Mouse (Mus musculus): ENCODE results near the gene Gm21987.

The Gm21987 gene

GRCm38 (mm10) chr16:38372876-38373275 lies 26.0 kb downstream of the Gm21987 start:
- no peaks in the 10 kb centered on the region for H3K27me3 ChIP-seq (ENCODE audit: control insufficient read depth, insufficient read depth, low read length, poor library complexity, severe bottlenecking)
- DNase-seq (ENCODE audit: low read depth, low spot score), result no peak
- no peaks in the 10 kb centered on the region for H3K36me3 ChIP-seq (ENCODE audit: control insufficient read depth, insufficient read depth, low read length, poor library complexity, severe bottlenecking)

GRCm38 (mm10) chr16:38373439-38373838 lies 26.6 kb downstream of the Gm21987 start:
- no peak for DNase-seq (ENCODE audit: low read depth, low spot score)
- Histone ChIP-seq H3K27me3 (ENCODE audit: control insufficient read depth, insufficient read depth, low read length, poor library complexity, severe bottlenecking) (no peaks in the 10 kb centered on the region), H3K36me3 (ENCODE audit: control insufficient read depth, insufficient read depth, low read length, poor library complexity, severe bottlenecking) (no peaks in the 10 kb centered on the region)

GRCm38 (mm10) chr16:38373941-38374340 lies 27.1 kb downstream of the Gm21987 start:
- Histone ChIP-seq H3K27me3 (ENCODE audit: control insufficient read depth, insufficient read depth, low read length, poor library complexity, severe bottlenecking) (no peaks in the 10 kb centered on the region), H3K36me3 (ENCODE audit: control insufficient read depth, insufficient read depth, low read length, poor library complexity, severe bottlenecking) (no peaks in the 10 kb centered on the region)
- no peak for DNase-seq (ENCODE audit: low read depth, low spot score)

GRCm38 (mm10) chr16:38374379-38375140 lies 27.7 kb downstream of the Gm21987 start:
- peak; percentile 36 for DNase-seq (ENCODE audit: low read depth, low spot score)
- Histone ChIP-seq H3K36me3 (ENCODE audit: control insufficient read depth, insufficient read depth, low read length, poor library complexity, severe bottlenecking) (no peaks in the 10 kb centered on the region), H3K27me3 (ENCODE audit: control insufficient read depth, insufficient read depth, low read length, poor library complexity, severe bottlenecking) (no peaks in the 10 kb centered on the region)

- Histone ChIP-seq H3K36me3 (ENCODE audit: control insufficient read depth, insufficient read depth, low read length, poor library complexity, severe bottlenecking) (no peaks in the 10 kb centered on the region), H3K27me3 (ENCODE audit: control insufficient read depth, insufficient read depth, low read length, poor library complexity, severe bottlenecking) (no peaks in the 10 kb centered on the region)
- DNase-seq (ENCODE audit: low read depth, low spot score), result no peak
These were observed 28.3 kb downstream of the Gm21987 start for GRCm38 (mm10) chr16:38375182-38375581.

- peak; percentile 66 for DNase-seq (ENCODE audit: low read depth, low spot score)
- Histone ChIP-seq H3K36me3 (ENCODE audit: control insufficient read depth, insufficient read depth, low read length, poor library complexity, severe bottlenecking) (no peaks in the 10 kb centered on the region), H3K27me3 (ENCODE audit: control insufficient read depth, insufficient read depth, low read length, poor library complexity, severe bottlenecking) (no peaks in the 10 kb centered on the region)
These were observed 29.5 kb downstream of the Gm21987 start for GRCm38 (mm10) chr16:38376163-38376840.

- H3K27me3 ChIP-seq (ENCODE audit: control insufficient read depth, insufficient read depth, low read length, poor library complexity, severe bottlenecking), result no peaks in the 10 kb centered on the region
- DNase-seq (ENCODE audit: low read depth, low spot score), result no peak
- H3K36me3 ChIP-seq (ENCODE audit: control insufficient read depth, insufficient read depth, low read length, poor library complexity, severe bottlenecking), result no peaks in the 10 kb centered on the region
These were observed 30.0 kb downstream of the Gm21987 start for GRCm38 (mm10) chr16:38376841-38377249.

- H3K36me3 ChIP-seq (ENCODE audit: control insufficient read depth, insufficient read depth, low read length, poor library complexity, severe bottlenecking), result no peaks in the 10 kb centered on the region
- DNase-seq (ENCODE audit: low read depth, low spot score), result no peak
- no peaks in the 10 kb centered on the region for H3K27me3 ChIP-seq (ENCODE audit: control insufficient read depth, insufficient read depth, low read length, poor library complexity, severe bottlenecking)
These were observed 30.7 kb downstream of the Gm21987 start for GRCm38 (mm10) chr16:38377546-38377945.

GRCm38 (mm10) chr16:38378591-38378990 lies 31.8 kb downstream of the Gm21987 start:
- no peak for DNase-seq (ENCODE audit: low read depth, low spot score)
- no peaks in the 10 kb centered on the region for H3K36me3 ChIP-seq (ENCODE audit: control insufficient read depth, insufficient read depth, low read length, poor library complexity, severe bottlenecking)
- H3K27me3 ChIP-seq (ENCODE audit: control insufficient read depth, insufficient read depth, low read length, poor library complexity, severe bottlenecking), result no peaks in the 10 kb centered on the region

GRCm38 (mm10) chr16:38379088-38379487 lies 32.2 kb downstream of the Gm21987 start:
- H3K36me3 ChIP-seq (ENCODE audit: control insufficient read depth, insufficient read depth, low read length, poor library complexity, severe bottlenecking), result no peaks in the 10 kb centered on the region
- no peak for DNase-seq (ENCODE audit: low read depth, low spot score)
- no peaks in the 10 kb centered on the region for H3K27me3 ChIP-seq (ENCODE audit: control insufficient read depth, insufficient read depth, low read length, poor library complexity, severe bottlenecking)

GRCm38 (mm10) chr16:38379493-38379892 lies 32.7 kb downstream of the Gm21987 start:
- Histone ChIP-seq H3K36me3 (ENCODE audit: control insufficient read depth, insufficient read depth, low read length, poor library complexity, severe bottlenecking) (no peaks in the 10 kb centered on the region), H3K27me3 (ENCODE audit: control insufficient read depth, insufficient read depth, low read length, poor library complexity, severe bottlenecking) (no peaks in the 10 kb centered on the region)
- no peak for DNase-seq (ENCODE audit: low read depth, low spot score)

GRCm38 (mm10) chr16:38379926-38380325 lies 33.1 kb downstream of the Gm21987 start:
- no peak for DNase-seq (ENCODE audit: low read depth, low spot score)
- Histone ChIP-seq H3K36me3 (ENCODE audit: control insufficient read depth, insufficient read depth, low read length, poor library complexity, severe bottlenecking) (no peaks in the 10 kb centered on the region), H3K27me3 (ENCODE audit: control insufficient read depth, insufficient read depth, low read length, poor library complexity, severe bottlenecking) (no peaks in the 10 kb centered on the region)

GRCm38 (mm10) chr16:38383683-38384082 lies 36.8 kb downstream of the Gm21987 start:
- DNase-seq (ENCODE audit: low read depth, low spot score), result no peak
- Histone ChIP-seq H3K27me3 (ENCODE audit: control insufficient read depth, insufficient read depth, low read length, poor library complexity, severe bottlenecking) (no peaks in the 10 kb centered on the region), H3K36me3 (ENCODE audit: control insufficient read depth, insufficient read depth, low read length, poor library complexity, severe bottlenecking) (no peaks in the 10 kb centered on the region)

- no peaks in the 10 kb centered on the region for H3K36me3 ChIP-seq (ENCODE audit: control insufficient read depth, insufficient read depth, low read length, poor library complexity, severe bottlenecking)
- no peaks in the 10 kb centered on the region for H3K27me3 ChIP-seq (ENCODE audit: control insufficient read depth, insufficient read depth, low read length, poor library complexity, severe bottlenecking)
- no peak for DNase-seq (ENCODE audit: low read depth, low spot score)
These were observed 38.4 kb downstream of the Gm21987 start for GRCm38 (mm10) chr16:38385184-38385634.

GRCm38 (mm10) chr16:38385700-38386099 lies 38.9 kb downstream of the Gm21987 start:
- H3K36me3 ChIP-seq (ENCODE audit: control insufficient read depth, insufficient read depth, low read length, poor library complexity, severe bottlenecking), result no peaks in the 10 kb centered on the region
- no peak for DNase-seq (ENCODE audit: low read depth, low spot score)
- no peaks in the 10 kb centered on the region for H3K27me3 ChIP-seq (ENCODE audit: control insufficient read depth, insufficient read depth, low read length, poor library complexity, severe bottlenecking)
